Mouse (Mus musculus) liver, adult 2 months (tissue): ENCODE measurements around the gene Glis3. TPM values are rescaled to one million over a fixed set of nuclear protein-coding genes. Genes with fewer than 3 reads are reported as not detected.

Source experiments
- DNase-seq: peaks from one replicate; pipeline ENCODE4 v3.0.0-alpha.2; 2011; ENCODE audit warnings: low read depth, low spot score; ENCODE audit errors: extremely low read depth
- H3K27ac ChIP-seq: fragments of 200-500 bp; replicated peaks from 2 replicates; pipeline ENCODE4 v1.5.1; 2012; ENCODE audit warnings: low read depth, mild to moderate bottlenecking, control low read depth, inconsistent platforms, low read length; ENCODE audit not compliant: insufficient read depth
- H3K27me3 ChIP-seq: fragments of 200-500 bp; 2 replicates; pipeline ENCODE4 v1.6.1; 2012; ENCODE audit warnings: mild to moderate bottlenecking, moderate library complexity, low read length, inconsistent platforms; ENCODE audit not compliant: control insufficient read depth, insufficient read depth
- H3K36me3 ChIP-seq: fragments of 200-500 bp; 2 replicates; pipeline ENCODE4 v1.6.1; 2012; ENCODE audit warnings: low read length, inconsistent platforms; ENCODE audit not compliant: control insufficient read depth, insufficient read depth
- H3K4me1 ChIP-seq: fragments of 200-500 bp; 2 replicates; pipeline ENCODE4 v1.6.1; 2011; ENCODE audit warnings: low read length; ENCODE audit not compliant: control insufficient read depth, insufficient read depth
- H3K4me3 ChIP-seq: fragments of 200-500 bp; 2 replicates; pipeline ENCODE4 v1.5.1; 2011; ENCODE audit warnings: low read depth, mild to moderate bottlenecking, control low read depth, low read length, moderate library complexity; ENCODE audit not compliant: insufficient read depth
- H3K79me2 ChIP-seq: fragments of 200-500 bp; 2 replicates; pipeline ENCODE4 v1.6.1; 2012; ENCODE audit warnings: inconsistent platforms, mild to moderate bottlenecking, low read length, moderate library complexity; ENCODE audit not compliant: control insufficient read depth, insufficient read depth
- H3K9ac ChIP-seq: fragments of 200-500 bp; 2 replicates; pipeline ENCODE4 v1.6.1; 2012; ENCODE audit warnings: low read depth, mild to moderate bottlenecking, control low read depth, inconsistent platforms, low read length
- CTCF ChIP-seq: fragments of 200-500 bp; IDR thresholded peaks from 2 replicates; pipeline ENCODE4 v1.5.1; 2011; ENCODE audit warnings: low read depth, low read length, control low read depth
- POLR2A ChIP-seq: fragments of 200-500 bp; IDR thresholded peaks from 2 replicates; pipeline ENCODE4 v1.6.1; 2011; ENCODE audit warnings: low read length, control low read depth; ENCODE audit not compliant: insufficient read depth; ENCODE audit errors: extremely low read depth
- WGBS: fragments of 180-500 bp; shearing (Covaris S2); methylation state at CpG from one replicate; pipeline ENCODE4 v1.1.7; 2018; 5-methylcytosine and 5-hydroxymethylcytosine counted together
- polyA plus RNA-seq: library from polyadenylated mRNA; depleted of rRNA; stranded (reverse); fragments of >200 nt; gene quantifications from 2 replicates; pipeline ENCODE4 v1.2.3, GENCODE M21; 2012
- total RNA-seq: library from RNA; depleted of rRNA; stranded (reverse); fragments of >200 nt; gene quantifications from 2 replicates; pipeline ENCODE4 v1.2.3, GENCODE M21; 2014

The Glis3 gene
- total and polyA plus RNA-seq, 2 experiments: 0.37 to 0.43 TPM

GRCm38 (mm10) chr19:28503011-28503410, 176.9 kb downstream of the Glis3 start:
- Histone ChIP-seq H3K4me3 (no peak overlapping the region), H3K4me1 (no peaks in the 10 kb centered on the region), H3K36me3 (no peaks in the 10 kb centered on the region), H3K9ac (no peak overlapping the region), H3K79me2 (no peaks in the 10 kb centered on the region), H3K27me3 (no peaks in the 10 kb centered on the region), H3K27ac (no peak overlapping the region)
- DNase-seq: no peak
- WGBS: 72% methylated on average over 12 of the region's 12 CpGs
- no peak for TF ChIP-seq CTCF
- no peak for TF ChIP-seq POLR2A

GRCm38 (mm10) chr19:28500975-28501374, 178.9 kb downstream of the Glis3 start:
- no peaks in the 10 kb centered on the region for H3K27me3 ChIP-seq
- H3K36me3 ChIP-seq: no peaks in the 10 kb centered on the region
- WGBS: 85% methylated on average over 9 of the region's 9 CpGs
- TF ChIP-seq CTCF: no peak
- TF ChIP-seq POLR2A: no peak
- H3K4me3 ChIP-seq: no peak overlapping the region
- H3K9ac ChIP-seq: no peak overlapping the region
- no peaks in the 10 kb centered on the region for H3K79me2 ChIP-seq
- H3K4me1 ChIP-seq: no peaks in the 10 kb centered on the region
- no peak for DNase-seq
- H3K27ac ChIP-seq: no peak overlapping the region

GRCm38 (mm10) chr19:28500505-28500904, 179.4 kb downstream of the Glis3 start:
- TF ChIP-seq CTCF: no peak
- no peak for TF ChIP-seq POLR2A
- Histone ChIP-seq H3K36me3 (no peaks in the 10 kb centered on the region), H3K27me3 (no peaks in the 10 kb centered on the region), H3K27ac (no peak overlapping the region), H3K4me1 (no peaks in the 10 kb centered on the region), H3K9ac (no peak overlapping the region), H3K79me2 (no peaks in the 10 kb centered on the region), H3K4me3 (no peak overlapping the region)
- WGBS: 94% methylated on average over 14 of the region's 14 CpGs
- DNase-seq: no peak

- WGBS: 85% methylated on average over 5 of the region's 5 CpGs
- Histone ChIP-seq H3K4me1 (no peaks in the 10 kb centered on the region), H3K27me3 (no peaks in the 10 kb centered on the region), H3K36me3 (no peaks in the 10 kb centered on the region), H3K4me3 (no peak overlapping the region), H3K79me2 (no peaks in the 10 kb centered on the region), H3K9ac (no peak overlapping the region), H3K27ac (no peak overlapping the region)
- no peak for TF ChIP-seq POLR2A
- no peak for TF ChIP-seq CTCF
- no peak for DNase-seq
These were observed 180.1 kb downstream of the Glis3 start for GRCm38 (mm10) chr19:28499786-28500185.

GRCm38 (mm10) chr19:28495926-28496325, 184.0 kb downstream of the Glis3 start:
- no peak for DNase-seq
- no peak overlapping the region for H3K9ac ChIP-seq
- no peaks in the 10 kb centered on the region for H3K79me2 ChIP-seq
- H3K27me3 ChIP-seq: no peaks in the 10 kb centered on the region
- no peaks in the 10 kb centered on the region for H3K36me3 ChIP-seq
- no peak overlapping the region for H3K4me3 ChIP-seq
- no peak overlapping the region for H3K27ac ChIP-seq
- 84% methylated on average over 6 of the region's 6 CpGs for WGBS
- TF ChIP-seq CTCF (no peak), POLR2A (no peak)
- no peaks in the 10 kb centered on the region for H3K4me1 ChIP-seq

GRCm38 (mm10) chr19:28493605-28494260, 186.1 kb downstream of the Glis3 start:
- no peak overlapping the region for H3K27ac ChIP-seq
- no peaks in the 10 kb centered on the region for H3K27me3 ChIP-seq
- no peaks in the 10 kb centered on the region for H3K36me3 ChIP-seq
- H3K4me1 ChIP-seq: no peaks in the 10 kb centered on the region
- no peak for DNase-seq
- 88% methylated on average over 8 of the region's 8 CpGs for WGBS
- no peak overlapping the region for H3K9ac ChIP-seq
- no peak overlapping the region for H3K4me3 ChIP-seq
- TF ChIP-seq CTCF (no peak), POLR2A (no peak)
- no peaks in the 10 kb centered on the region for H3K79me2 ChIP-seq
